Mouse (Mus musculus): Measurements from ENCODE around the gene Epha1.

Gene Epha1

DNA sequence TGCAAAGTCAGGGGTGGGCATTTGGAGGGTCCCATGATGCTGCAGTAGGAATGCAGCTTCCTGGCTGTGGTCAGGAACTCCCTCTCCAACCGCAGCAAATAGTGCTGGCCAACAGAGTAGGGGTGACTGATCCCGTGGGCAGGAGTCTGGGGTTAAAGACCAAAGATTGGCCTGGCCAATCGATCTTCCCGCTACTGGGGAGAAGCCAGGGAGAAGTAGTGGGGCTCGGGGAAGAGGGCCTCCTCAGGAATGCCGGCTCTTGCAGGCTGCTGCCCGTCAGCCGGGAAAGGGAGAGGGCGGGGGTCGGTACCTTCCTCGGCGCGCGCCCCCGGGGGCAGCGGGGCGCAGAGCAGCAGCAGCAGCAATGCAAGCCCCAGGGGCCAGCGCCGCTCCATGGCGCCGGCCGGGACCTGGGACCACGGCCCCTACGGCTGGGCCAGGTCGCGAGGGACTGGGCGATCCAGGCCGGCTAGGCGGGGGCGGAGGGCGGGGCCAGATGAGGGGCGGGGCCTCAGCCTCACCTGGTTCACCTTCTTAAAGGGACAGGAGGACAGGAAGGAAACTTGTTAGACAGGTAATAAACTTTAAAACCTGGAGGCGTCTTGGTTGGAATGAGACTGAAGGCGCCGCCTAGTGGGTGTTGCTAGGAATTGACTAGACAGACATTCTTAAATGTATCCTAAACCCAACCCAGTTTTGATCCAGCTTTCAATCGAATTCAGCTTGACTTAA lies at the start of gene Epha1:
Gene Epha1, minus strand, starts transcription at position 453 of the 732 bp plus-strand sequence.
- in situ Hi-C loops (cut with MboI, MseI) = loop anchor here (10.0 kb wide), 1 partner anchor 818 kb away; no protein-coding TSS in a partner anchor

DNA sequence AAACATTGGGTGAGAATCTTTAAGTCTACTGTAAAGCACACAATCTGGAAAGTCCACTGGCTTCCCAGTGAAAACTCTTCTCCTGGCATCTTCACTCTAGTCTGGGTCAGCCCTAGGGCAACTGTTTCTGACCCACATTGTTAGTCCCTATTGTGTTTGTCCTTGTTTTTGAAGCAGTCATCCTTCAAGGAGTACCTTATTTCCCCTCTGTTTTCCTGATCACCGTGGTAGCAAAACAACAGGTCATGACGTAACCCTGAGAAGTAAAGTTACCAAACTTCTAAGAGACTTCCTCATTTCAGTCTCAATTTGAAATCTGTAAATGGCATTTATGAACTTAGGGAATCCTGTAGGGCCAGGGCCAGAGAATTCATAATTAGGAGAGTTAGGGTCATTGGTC lies 48.4 kb upstream of the Epha1 start:
- in situ Hi-C loops (cut with MboI, MseI) = no loop called here

DNA sequence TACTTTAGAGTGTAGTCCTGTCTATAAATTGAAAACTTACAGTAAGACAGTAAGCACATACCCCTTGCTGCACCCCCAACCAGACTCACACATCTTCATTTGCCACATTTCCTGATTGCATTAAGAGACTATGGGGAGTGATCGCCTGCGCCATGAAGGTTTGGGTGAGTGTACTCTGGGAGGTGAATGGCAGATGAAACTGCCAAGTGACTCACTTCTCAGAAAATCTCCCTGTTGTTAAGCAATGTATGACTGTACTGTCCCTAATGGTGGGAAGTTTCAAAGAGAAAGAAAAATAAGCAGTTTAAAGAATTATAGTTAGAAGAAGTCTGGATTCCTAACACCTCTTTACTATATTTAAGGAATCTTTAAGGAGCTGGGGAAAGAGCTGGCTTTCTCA lies 46.4 kb upstream of the Epha1 start:
- in situ Hi-C loops (cut with MboI, MseI) = no loop called here

DNA sequence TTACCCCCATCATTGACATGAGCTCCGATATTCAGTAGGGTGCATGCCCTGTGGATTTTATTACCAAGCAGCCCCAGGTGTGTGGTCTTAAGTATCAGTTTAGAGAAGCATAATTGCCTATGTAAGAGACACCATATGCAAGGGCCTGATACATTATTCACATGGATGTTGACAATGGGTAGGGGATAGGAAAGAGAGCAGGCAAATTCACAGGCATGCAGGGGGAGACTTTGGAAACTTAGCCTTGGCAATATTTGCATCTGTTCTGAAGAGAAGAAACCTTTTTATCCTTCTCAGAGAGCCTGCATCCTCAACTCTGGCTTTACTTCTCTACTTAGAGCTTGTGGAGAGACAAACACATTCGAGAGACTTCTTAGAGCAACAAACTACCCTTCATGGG lies 32.1 kb upstream of the Epha1 start, which contains the start of gene Tas2r135:
Gene Tas2r135, plus strand, starts transcription at position 301 of the 400 bp plus-strand sequence.
- in situ Hi-C loops (cut with MboI, MseI) = no loop called here

- in situ Hi-C loops (cut with MboI, MseI) = no loop called here
These were observed 26.9 kb upstream of the Epha1 start, which contains the start of gene Tas2r143 for GRCm38 (mm10) chr6:42399938-42400337. Gene Tas2r143, plus strand, starts transcription at chr6:42400238.

GRCm38 (mm10) chr6:42398998-42399397 lies 25.9 kb upstream of the Epha1 start:
- in situ Hi-C loops (cut with MboI, MseI) = no loop called here

- in situ Hi-C loops (cut with MboI, MseI) = no loop called here
These were observed 25.2 kb upstream of the Epha1 start for GRCm38 (mm10) chr6:42398285-42398684.

DNA sequence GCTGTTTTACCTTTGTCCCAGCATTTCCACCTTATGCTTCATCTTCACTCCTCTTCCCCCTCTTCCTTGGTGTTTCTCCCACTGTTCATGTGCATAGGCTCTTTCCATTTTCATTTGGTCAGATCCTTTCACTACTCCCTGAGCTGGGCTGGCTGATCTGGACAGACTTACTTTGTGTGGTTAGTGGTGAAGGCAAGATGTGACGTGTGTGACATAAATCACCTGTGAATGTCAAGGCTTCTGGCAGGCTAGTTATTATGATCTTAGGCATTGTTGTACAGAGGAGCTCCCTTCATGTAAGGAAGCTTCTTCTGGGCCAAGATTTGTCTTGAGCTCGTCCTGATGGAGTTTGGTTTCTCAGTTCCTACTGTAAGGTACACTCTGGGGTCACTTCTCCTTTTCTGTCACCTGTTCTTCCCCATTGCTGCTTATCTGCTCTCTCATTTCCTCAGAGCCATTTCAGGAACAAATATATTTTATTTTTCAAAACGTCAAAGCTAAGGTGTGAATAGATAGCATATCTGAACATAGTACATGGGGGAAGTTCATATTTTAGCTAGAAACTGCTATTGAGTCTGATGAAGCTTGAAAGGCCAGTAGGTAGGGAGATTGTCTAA lies 24.1 kb upstream of the Epha1 start:
- in situ Hi-C loops (cut with MboI, MseI) = no loop called here

DNA sequence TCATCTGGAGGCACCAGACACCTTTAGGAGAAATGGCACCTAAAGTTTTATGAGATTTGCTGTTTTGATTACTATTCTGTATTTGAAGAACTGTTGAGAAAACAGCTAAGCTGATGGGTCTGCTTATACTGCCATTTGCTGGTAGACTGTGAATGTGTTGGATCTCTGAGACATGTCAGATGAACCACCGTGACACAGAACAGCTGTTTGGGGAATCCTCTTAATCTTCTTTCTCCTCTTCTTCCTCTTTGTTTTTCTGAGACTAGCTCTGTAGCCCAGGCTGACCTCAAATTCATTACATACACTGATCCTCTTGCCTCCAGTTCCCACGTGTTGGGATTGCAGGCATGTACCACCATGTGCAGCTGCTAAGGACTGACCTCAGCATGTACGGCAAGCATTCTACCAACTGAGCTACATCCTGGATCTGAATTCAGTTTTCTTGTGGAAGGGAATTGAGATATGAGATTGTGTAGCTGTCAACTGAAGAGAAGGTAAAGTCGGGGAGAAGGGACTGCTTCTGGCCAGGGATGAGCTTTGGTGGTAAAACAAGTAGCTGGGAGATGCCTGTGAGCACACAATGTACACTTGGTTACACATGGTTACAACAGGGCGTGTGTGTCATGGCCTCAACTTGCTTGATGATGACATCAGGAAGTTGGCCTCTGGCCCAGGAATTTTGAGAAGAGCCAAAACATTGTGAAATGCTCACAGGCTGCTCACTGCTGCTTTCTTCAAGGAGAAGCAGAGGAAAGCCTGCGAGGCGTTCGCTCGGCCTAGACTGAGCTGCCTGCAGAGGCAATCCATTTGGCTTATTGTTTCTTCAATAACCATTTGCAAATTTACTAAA lies 23.1 kb upstream of the Epha1 start:
- in situ Hi-C loops (cut with MboI, MseI) = no loop called here

DNA sequence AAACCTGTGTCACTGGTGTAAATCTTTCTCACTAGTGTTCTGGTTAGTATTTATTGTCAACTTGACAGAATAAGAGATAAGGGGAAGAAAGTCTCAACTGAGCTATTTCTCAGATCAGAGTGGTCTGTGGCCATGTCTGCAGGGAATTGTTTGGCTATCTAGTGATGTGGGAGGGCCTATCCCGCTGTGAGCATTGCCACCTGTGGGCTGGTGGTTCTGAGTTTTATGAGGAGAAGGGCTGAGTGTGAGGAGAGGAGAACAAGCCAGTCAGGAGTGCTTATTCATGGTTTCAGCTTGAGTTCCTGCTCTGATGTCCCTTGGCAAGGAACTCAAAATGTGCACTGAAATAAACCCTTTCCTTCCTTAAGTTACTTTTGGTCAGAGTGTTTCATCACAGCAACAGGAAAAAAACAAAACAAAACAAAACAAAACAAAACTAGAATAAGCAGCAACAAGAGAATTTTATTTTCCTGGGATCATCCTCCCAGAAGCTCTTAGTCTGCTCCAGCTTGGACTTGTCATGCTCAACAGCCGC lies 18.8 kb upstream of the Epha1 start:
- in situ Hi-C loops (cut with MboI, MseI) = no loop called here

DNA sequence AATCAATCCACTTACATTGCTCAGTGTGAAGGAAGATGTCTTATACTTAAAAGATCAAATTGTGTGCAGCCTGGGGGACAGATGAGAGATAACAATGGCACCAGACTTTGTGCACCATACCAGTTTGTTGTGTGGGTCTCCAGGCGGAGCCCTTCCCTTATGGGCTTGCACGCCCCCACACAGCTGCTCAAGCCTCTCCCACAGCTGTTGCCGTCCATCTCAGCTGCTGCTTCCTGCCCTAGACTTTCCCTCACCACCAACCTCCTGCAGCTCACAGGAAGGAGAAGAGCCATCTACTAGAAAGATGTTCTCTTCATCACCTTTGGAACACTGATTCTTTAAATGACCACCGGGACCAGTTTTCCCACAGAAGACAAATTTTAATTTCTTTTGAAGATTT lies 12.6 kb upstream of the Epha1 start:
- in situ Hi-C loops (cut with MboI, MseI) = no loop called here

DNA sequence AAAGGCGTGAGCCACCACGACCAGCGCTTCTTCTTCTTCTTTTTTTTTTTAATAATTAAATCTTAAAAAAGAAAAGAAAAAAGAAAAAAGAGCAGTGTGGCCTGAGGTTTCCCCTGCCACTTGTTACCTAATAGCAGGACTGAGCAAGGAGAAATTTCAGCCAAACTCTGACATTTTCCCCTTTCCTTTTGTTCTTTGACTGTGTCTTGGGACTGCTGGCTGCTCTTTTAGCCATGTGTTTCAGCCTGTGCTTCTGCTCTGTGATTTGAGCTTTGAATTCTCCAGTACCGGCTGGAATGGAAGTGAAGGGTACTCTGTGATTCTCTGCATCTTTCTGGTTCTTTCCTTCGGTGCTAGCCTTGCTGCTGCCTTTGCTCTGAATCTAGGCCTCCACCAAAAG lies 10.3 kb upstream of the Epha1 start:
- in situ Hi-C loops (cut with MboI, MseI) = no loop called here

- in situ Hi-C loops (cut with MboI, MseI) = no loop called here
These were observed 8.9 kb upstream of the Epha1 start for GRCm38 (mm10) chr6:42381916-42382381.

GRCm38 (mm10) chr6:42381221-42381620 lies 8.2 kb upstream of the Epha1 start:
- in situ Hi-C loops (cut with MboI, MseI) = no loop called here

GRCm38 (mm10) chr6:42380416-42381144 lies 7.5 kb upstream of the Epha1 start:
- in situ Hi-C loops (cut with MboI, MseI) = no loop called here

GRCm38 (mm10) chr6:42379551-42379950 lies 6.5 kb upstream of the Epha1 start:
- in situ Hi-C loops (cut with MboI, MseI) = loop anchor here (10.0 kb wide), 1 partner anchor 825 kb away; no protein-coding TSS in a partner anchor

- in situ Hi-C loops (cut with MboI, MseI) = loop anchor here (10.0 kb wide), 1 partner anchor 822 kb away; no protein-coding TSS in a partner anchor
These were observed 4.2 kb upstream of the Epha1 start for GRCm38 (mm10) chr6:42377280-42377679.

DNA sequence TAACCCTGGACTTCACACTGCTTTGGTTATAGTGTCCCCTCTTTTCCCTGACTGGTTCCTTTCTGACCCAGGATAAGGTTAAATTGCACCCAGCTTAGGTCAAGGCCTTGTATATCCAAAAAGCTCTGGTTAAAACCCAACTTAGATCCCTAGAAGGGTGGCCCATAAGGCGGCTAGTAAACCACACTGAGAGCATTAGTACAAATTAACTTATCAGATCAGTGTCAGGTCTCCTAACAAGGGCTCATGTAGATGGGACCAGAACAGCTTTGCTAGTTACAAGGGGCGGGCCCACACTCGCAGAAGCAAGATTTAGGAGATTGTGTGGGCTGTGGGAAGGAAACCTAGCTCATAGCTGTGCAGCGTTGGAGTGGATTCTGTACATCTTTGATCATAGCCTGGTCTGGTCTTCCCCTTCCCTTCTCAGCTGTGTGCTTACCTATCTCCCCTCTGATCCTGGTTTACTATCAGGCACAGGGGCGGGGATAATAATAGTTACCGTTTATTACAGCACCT lies 3.5 kb upstream of the Epha1 start:
- in situ Hi-C loops (cut with MboI, MseI) = loop anchor here (10.0 kb wide), 1 partner anchor 822 kb away; no protein-coding TSS in a partner anchor

GRCm38 (mm10) chr6:42376016-42376415 lies 2.9 kb upstream of the Epha1 start:
- in situ Hi-C loops (cut with MboI, MseI) = loop anchor here (10.0 kb wide), 1 partner anchor 821 kb away; no protein-coding TSS in a partner anchor

GRCm38 (mm10) chr6:42375131-42375530 lies 2.1 kb upstream of the Epha1 start:
- in situ Hi-C loops (cut with MboI, MseI) = loop anchor here (10.0 kb wide), 1 partner anchor 820 kb away; no protein-coding TSS in a partner anchor

Data from T-helper 1 cell (primary cell).